Mouse (Mus musculus) frontal cortex, postnatal 25 days (tissue): ENCODE data around the gene Btbd35f7.
"Not testable (repeated sequence)": the region's sequence is repeated elsewhere in the genome, so short reads cannot be mapped to it uniquely, and the experiment has no call there.

Experiments
- DNase-seq, 2 experiments: peaks; one replicate each; pipeline ENCODE4 v3.0.0; 2022; ENCODE audit warnings: low spot score in 2 of 2

Btbd35f7 gene

GRCm38 (mm10) chrX:5668767-5669166 is at the start of gene Btbd35f7:
Gene Btbd35f7, plus strand, starts transcription at chrX:5669067.
- not testable (repeated sequence) for DNase-seq
